Mouse (Mus musculus): ENCODE measurements around the gene Pdzd11. TPM values are rescaled to one million over a fixed set of nuclear protein-coding genes. Genes with fewer than 3 reads are reported as not detected.

The Pdzd11 gene
- polyA plus RNA-seq, 1 experiment from 2014 or later, result 82.2 TPM

DNA sequence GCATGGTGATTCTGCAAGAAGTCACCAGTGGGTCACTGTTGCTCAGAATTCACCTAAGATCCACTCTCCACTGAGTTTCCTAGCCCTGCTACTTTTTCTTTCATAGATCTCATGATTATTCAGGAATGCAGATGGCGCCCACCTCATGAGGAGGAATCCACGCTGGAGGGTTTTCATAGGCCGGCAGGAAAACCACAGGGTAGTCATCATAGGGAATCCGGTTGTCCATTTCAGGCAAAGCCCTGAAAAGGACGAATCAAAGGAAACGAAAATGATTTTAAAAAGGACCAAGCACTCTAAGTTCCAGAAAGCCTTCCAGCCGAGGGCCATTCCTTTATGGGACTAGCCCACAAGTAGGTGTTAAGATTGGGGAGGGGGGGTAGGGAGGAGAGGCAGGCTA is 1.2 kb downstream of the Pdzd11 start:
- WGBS, result 28% methylated on average over 7 of the region's 7 CpGs
- peak overlapping the region; percentile 43; the same call in 1 of the 2 replicates for H3K9ac ChIP-seq (replicated peaks; ENCODE audit: low read depth)
- DNase-seq (ENCODE audit: low spot score), result peak; percentile 9
- TF ChIP-seq CTCF (IDR thresholded peaks at IDR 0.05), result no peak
- no peak for TF ChIP-seq EP300 (IDR thresholded peaks at IDR 0.05)
- no peak for ATAC-seq
- H3K27me3 ChIP-seq (replicated peaks; ENCODE audit: insufficient read depth, low read length), result no peaks in the 10 kb centered on the region
- peak overlapping the region; percentile 45 for H3K4me2 ChIP-seq (replicated peaks; ENCODE audit: low read depth, low read length)
- no peaks in the 10 kb centered on the region for H3K36me3 ChIP-seq (ENCODE audit: insufficient read depth, low read length)
- H3K4me1 ChIP-seq (ENCODE audit: insufficient read depth, low read depth, low read length), result no peaks in the 10 kb centered on the region
- peak overlapping the region; percentile 52 for H3K4me3 ChIP-seq (ENCODE audit: low read depth, low read length)
- no peaks in the 10 kb centered on the region for H3K9me3 ChIP-seq (ENCODE audit: low read length)
- no peak overlapping the region for H3K27ac ChIP-seq (ENCODE audit: low read length)

DNA sequence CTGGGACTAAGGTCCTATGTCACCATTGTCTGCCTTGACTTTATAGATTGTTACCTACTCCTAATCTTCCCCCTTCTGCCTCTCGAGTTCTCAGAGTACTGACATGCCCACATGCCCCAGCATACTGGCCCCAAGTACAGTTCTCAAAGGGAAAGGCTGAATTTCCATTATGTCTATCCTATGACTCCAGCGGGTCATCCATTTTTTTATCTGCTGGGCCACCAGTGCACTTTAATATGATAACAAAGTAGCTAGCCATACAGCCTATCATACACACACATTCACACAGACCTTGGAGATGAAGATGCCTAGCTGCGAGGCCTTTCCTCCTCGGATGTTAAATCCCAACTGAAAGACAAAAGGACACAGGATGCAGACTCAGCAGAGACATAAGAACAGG is 2.1 kb downstream of the Pdzd11 start:
- Histone ChIP-seq H3K27ac (ENCODE audit: low read length) (no peak overlapping the region), H3K4me3 (ENCODE audit: low read depth, low read length) (no peak overlapping the region), H3K9ac (replicated peaks; ENCODE audit: low read depth) (no peak overlapping the region), H3K4me1 (ENCODE audit: insufficient read depth, low read depth, low read length) (no peaks in the 10 kb centered on the region), H3K9me3 (ENCODE audit: low read length) (no peaks in the 10 kb centered on the region), H3K27me3 (replicated peaks; ENCODE audit: insufficient read depth, low read length) (no peaks in the 10 kb centered on the region), H3K36me3 (ENCODE audit: insufficient read depth, low read length) (no peaks in the 10 kb centered on the region), H3K4me2 (replicated peaks; ENCODE audit: low read depth, low read length) (no peak overlapping the region)
- ATAC-seq (no peak), DNase-seq (ENCODE audit: low spot score) (no peak)
- 88% methylated on average over 4 of the region's 4 CpGs for WGBS
- TF ChIP-seq CTCF (IDR thresholded peaks at IDR 0.05) (no peak), EP300 (IDR thresholded peaks at IDR 0.05) (no peak)

DNA sequence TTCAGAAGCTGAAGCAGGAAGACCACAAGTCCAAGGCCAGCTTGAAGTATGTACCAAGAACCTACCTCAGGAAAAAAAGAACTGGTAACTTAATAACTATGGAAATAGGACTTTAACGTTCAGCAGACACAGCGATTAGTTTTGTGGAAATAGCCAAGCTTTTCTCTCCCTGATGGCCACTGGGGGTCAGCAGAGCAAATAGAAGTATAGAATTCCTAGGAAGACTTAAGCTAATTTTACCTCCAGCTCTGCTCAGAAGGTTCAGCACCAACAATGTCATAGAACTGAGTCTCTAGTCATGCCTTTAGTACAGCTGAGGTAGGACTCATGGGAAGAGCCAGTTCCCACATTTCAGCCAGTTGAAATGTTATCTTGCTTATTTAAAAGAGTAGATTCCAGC is 5.0 kb downstream of the Pdzd11 start:
- Histone ChIP-seq H3K27me3 (replicated peaks; ENCODE audit: insufficient read depth, low read length) (no peaks in the 10 kb centered on the region), H3K4me1 (ENCODE audit: insufficient read depth, low read depth, low read length) (no peaks in the 10 kb centered on the region), H3K36me3 (ENCODE audit: insufficient read depth, low read length) (no peaks in the 10 kb centered on the region), H3K9me3 (ENCODE audit: low read length) (no peaks in the 10 kb centered on the region), H3K4me2 (replicated peaks; ENCODE audit: low read depth, low read length) (no peak overlapping the region), H3K9ac (replicated peaks; ENCODE audit: low read depth) (no peak overlapping the region), H3K27ac (ENCODE audit: low read length) (no peak overlapping the region), H3K4me3 (ENCODE audit: low read depth, low read length) (no peak overlapping the region)
- TF ChIP-seq CTCF (IDR thresholded peaks at IDR 0.05), result peak; percentile 38
- TF ChIP-seq EP300 (IDR thresholded peaks at IDR 0.05), result no peak
- no peak for ATAC-seq
- WGBS, result 63% methylated on average over 2 of the region's 2 CpGs
- DNase-seq (ENCODE audit: low spot score), result peak; percentile 36

DNA sequence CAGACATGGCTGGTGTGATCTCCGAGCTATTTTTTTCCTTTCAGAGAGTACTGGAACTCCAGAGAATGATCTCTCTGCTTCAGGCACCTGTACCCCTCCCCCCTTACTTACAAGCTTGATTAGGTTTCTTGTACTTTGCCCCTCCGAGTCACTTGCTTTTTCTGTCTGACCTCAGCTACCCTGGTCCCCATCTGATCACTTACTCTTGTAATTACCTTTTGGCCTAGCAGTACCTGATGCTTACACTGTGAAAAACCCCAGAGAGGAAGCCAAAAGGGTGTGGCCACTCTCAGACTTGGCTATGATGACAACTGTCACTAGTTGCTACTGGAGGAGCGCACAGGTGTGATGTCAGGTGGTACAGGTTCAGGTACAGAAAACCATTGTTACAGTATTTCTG is 7.9 kb downstream of the Pdzd11 start:
- H3K36me3 ChIP-seq (ENCODE audit: insufficient read depth, low read length), result no peaks in the 10 kb centered on the region
- no peak overlapping the region for H3K4me2 ChIP-seq (replicated peaks; ENCODE audit: low read depth, low read length)
- no peak for ATAC-seq
- no peak for TF ChIP-seq CTCF (IDR thresholded peaks at IDR 0.05)
- no peak for TF ChIP-seq EP300 (IDR thresholded peaks at IDR 0.05)
- no peak overlapping the region for H3K27ac ChIP-seq (ENCODE audit: low read length)
- WGBS, result 44% methylated on average over 3 of the region's 3 CpGs
- H3K4me3 ChIP-seq (ENCODE audit: low read depth, low read length), result no peak overlapping the region
- H3K27me3 ChIP-seq (replicated peaks; ENCODE audit: insufficient read depth, low read length), result no peaks in the 10 kb centered on the region
- no peaks in the 10 kb centered on the region for H3K4me1 ChIP-seq (ENCODE audit: insufficient read depth, low read depth, low read length)
- H3K9ac ChIP-seq (replicated peaks; ENCODE audit: low read depth), result no peak overlapping the region
- DNase-seq (ENCODE audit: low spot score), result no peak
- H3K9me3 ChIP-seq (ENCODE audit: low read length), result no peaks in the 10 kb centered on the region

DNA sequence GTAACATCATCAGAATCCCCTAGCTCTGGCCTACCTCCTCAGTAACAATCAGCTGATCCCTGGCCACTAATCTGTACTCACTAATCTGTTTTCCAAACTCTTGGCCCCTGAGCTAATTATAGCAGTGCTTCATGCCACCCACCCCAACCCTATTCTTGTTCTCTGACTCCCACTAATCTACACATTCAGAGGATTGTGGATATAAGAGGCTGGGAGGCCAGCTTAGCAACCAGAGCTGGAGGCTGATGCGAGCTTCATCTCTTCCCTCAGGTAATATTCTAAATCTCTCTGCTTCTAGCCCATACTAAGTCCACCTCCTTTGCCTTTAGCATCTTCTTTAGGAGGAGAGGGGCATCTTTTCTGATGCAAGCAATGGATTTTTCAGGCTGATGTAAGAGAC is 21.1 kb downstream of the Pdzd11 start, which contains the start of gene Arr3:
Gene Arr3 (plus strand): TSS at position 184 of the 400 bp plus-strand sequence.
- 70% methylated on average over 1 of the region's 1 CpGs for WGBS
- no peak within 1 kb of the TSS for H3K9ac ChIP-seq (replicated peaks; ENCODE audit: low read depth)
- no peak within 1 kb of the TSS for H3K27ac ChIP-seq (ENCODE audit: low read length)
- DNase-seq (ENCODE audit: low spot score), result no peak
- no peaks in the 10 kb centered on the region for H3K9me3 ChIP-seq (ENCODE audit: low read length)
- no peak within 1 kb of the TSS for H3K4me2 ChIP-seq (replicated peaks; ENCODE audit: low read depth, low read length)
- H3K27me3 ChIP-seq (replicated peaks; ENCODE audit: insufficient read depth, low read length), result no peaks in the 10 kb centered on the region
- no peak within 1 kb of the TSS for H3K4me3 ChIP-seq (ENCODE audit: low read depth, low read length)
- H3K4me1 ChIP-seq (ENCODE audit: insufficient read depth, low read depth, low read length), result no peaks in the 10 kb centered on the region
- ATAC-seq, result no peak
- no peaks in the 10 kb centered on the region for H3K36me3 ChIP-seq (ENCODE audit: insufficient read depth, low read length)
- TF ChIP-seq EP300 (IDR thresholded peaks at IDR 0.05) (no peak), CTCF (IDR thresholded peaks at IDR 0.05) (no peak)

DNA sequence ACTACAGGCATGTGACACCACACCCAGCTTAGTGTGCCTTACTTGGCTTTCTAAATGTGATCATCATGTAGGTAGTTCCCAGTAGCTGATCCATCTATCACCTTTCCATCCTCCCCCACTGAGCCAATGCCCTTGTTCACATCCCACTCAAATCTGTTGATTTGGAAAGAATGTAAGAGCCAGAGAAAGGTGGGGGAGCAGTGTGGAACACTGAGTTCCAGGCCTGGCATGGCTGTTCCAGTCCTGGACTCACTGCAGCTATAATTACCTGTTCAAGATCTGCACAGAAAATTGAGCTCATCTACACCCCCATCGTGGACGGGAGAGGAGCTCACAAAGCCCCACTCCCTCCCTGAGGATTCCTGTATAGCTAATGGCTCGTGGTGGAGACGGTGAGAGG is 26.6 kb downstream of the Pdzd11 start:
- Histone ChIP-seq H3K4me1 (ENCODE audit: insufficient read depth, low read depth, low read length) (no peaks in the 10 kb centered on the region), H3K4me3 (ENCODE audit: low read depth, low read length) (no peak overlapping the region), H3K36me3 (ENCODE audit: insufficient read depth, low read length) (no peaks in the 10 kb centered on the region), H3K9ac (replicated peaks; ENCODE audit: low read depth) (no peak overlapping the region), H3K27me3 (replicated peaks; ENCODE audit: insufficient read depth, low read length) (no peaks in the 10 kb centered on the region), H3K27ac (ENCODE audit: low read length) (no peak overlapping the region), H3K9me3 (ENCODE audit: low read length) (no peaks in the 10 kb centered on the region), H3K4me2 (replicated peaks; ENCODE audit: low read depth, low read length) (no peak overlapping the region)
- DNase-seq (ENCODE audit: low spot score) (no peak), ATAC-seq (no peak)
- no peak for TF ChIP-seq CTCF (IDR thresholded peaks at IDR 0.05)
- no peak for TF ChIP-seq EP300 (IDR thresholded peaks at IDR 0.05)
- WGBS, result 59% methylated on average over 4 of the region's 4 CpGs

DNA sequence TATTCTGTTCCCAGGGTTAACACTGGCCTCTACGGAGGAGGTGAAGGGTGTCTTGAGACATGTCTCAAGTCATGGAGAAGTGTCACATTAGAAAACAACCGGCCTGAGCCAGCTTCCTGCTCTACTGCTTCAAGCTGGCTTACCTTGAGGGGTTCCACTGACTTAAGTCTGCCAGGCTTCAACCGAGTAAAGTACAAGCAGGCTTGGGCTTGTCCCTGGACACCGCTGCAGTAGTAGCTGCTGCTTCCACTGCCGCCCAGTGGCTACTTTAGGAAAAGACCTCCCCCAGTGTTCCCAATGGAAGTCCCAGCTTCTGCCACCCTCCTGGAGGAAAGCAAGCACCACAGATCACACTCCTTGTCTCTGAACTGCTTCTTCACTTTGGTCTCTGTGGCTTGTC is 28.9 kb downstream of the Pdzd11 start:
- Histone ChIP-seq H3K4me2 (replicated peaks; ENCODE audit: low read depth, low read length) (no peak overlapping the region), H3K9me3 (ENCODE audit: low read length) (no peaks in the 10 kb centered on the region), H3K4me1 (ENCODE audit: insufficient read depth, low read depth, low read length) (no peaks in the 10 kb centered on the region), H3K9ac (replicated peaks; ENCODE audit: low read depth) (no peak overlapping the region), H3K27ac (ENCODE audit: low read length) (no peak overlapping the region), H3K4me3 (ENCODE audit: low read depth, low read length) (no peak overlapping the region), H3K36me3 (ENCODE audit: insufficient read depth, low read length) (no peaks in the 10 kb centered on the region), H3K27me3 (replicated peaks; ENCODE audit: insufficient read depth, low read length) (no peaks in the 10 kb centered on the region)
- ATAC-seq (peak; percentile 59; the same call in 1 of the 2 replicates), DNase-seq (ENCODE audit: low spot score) (peak; percentile 68)
- TF ChIP-seq EP300 (IDR thresholded peaks at IDR 0.05), result no peak
- TF ChIP-seq CTCF (IDR thresholded peaks at IDR 0.05), result peak; percentile 70
- WGBS, result 26% methylated on average over 5 of the region's 5 CpGs

All from lung, postnatal 0 days (tissue).